Mouse (Mus musculus) kidney, postnatal 0 days (tissue): ENCODE results near the gene Ak5. TPM values are rescaled to one million over a fixed set of nuclear protein-coding genes. Genes with fewer than 3 reads are reported as not detected.
"Not testable (repeated sequence)": the region's sequence is repeated elsewhere in the genome, so short reads cannot be mapped to it uniquely, and the experiment has no call there.

Experiments
- ATAC-seq: fragments of 200-750 bp; cut with Nextera tagmentation; replicated peaks from 2 replicates; pipeline ENCODE4 v1.8.0; 2017; ENCODE audit warnings: low read depth, moderate number of reproducible peaks, moderate TSS enrichment, moderate library complexity; ENCODE audit not compliant: low FRiP score
- DNase-seq: peaks from one replicate; pipeline ENCODE4 v3.0.0-alpha.2; 2016; ENCODE audit warnings: low spot score
- H3K27ac ChIP-seq: fragments of 300-500 bp; sonication (generic); 2 replicates; pipeline ENCODE4 v1.5.1; 2014; ENCODE audit warnings: mild to moderate bottlenecking
- H3K27me3 ChIP-seq: fragments of 300-500 bp; sonication (generic); 2 replicates; pipeline ENCODE4 v1.6.1; 2014; ENCODE audit warnings: low read length, mixed read lengths; ENCODE audit not compliant: insufficient read depth
- H3K36me3 ChIP-seq: fragments of 300-500 bp; sonication (generic); 2 replicates; pipeline ENCODE4 v1.6.1; 2014; ENCODE audit warnings: low read length, mixed read lengths; ENCODE audit not compliant: insufficient read depth
- H3K4me1 ChIP-seq: fragments of 300-500 bp; sonication (generic); replicated peaks from 2 replicates; pipeline ENCODE4 v1.6.1; 2014; ENCODE audit warnings: antibody characterized with exemption, low read length, mixed read lengths; ENCODE audit not compliant: insufficient read depth
- H3K4me2 ChIP-seq: fragments of 300-500 bp; sonication (generic); 2 replicates; pipeline ENCODE4 v1.6.1; 2014; ENCODE audit warnings: mild to moderate bottlenecking, low read length, moderate library complexity, mixed read lengths
- H3K4me3 ChIP-seq: fragments of 300-500 bp; sonication (generic); replicated peaks from 2 replicates; pipeline ENCODE4 v1.5.1; 2014; ENCODE audit warnings: low read depth, low read length
- H3K9ac ChIP-seq: fragments of 300-500 bp; sonication (generic); 2 replicates; pipeline ENCODE4 v1.6.1; 2014; ENCODE audit warnings: low read depth, low read length
- H3K9me3 ChIP-seq: fragments of 300-500 bp; sonication (generic); replicated peaks from 2 replicates; pipeline ENCODE4 v1.6.1; 2016; ENCODE audit warnings: low read length, inconsistent platforms, mixed read lengths
- CTCF ChIP-seq: IDR thresholded peaks from 2 replicates; pipeline ENCODE4 v1.5.1; 2016; ENCODE audit warnings: antibody characterized with exemption, low read depth, mild to moderate bottlenecking, moderate library complexity
- WGBS: fragments of 180-500 bp; shearing (Covaris S2); extraction: QIAGEN DNeasy Blood & Tissue Kit; methylation state at CpG from one replicate; pipeline ENCODE4 v1.1.7; 2014; 5-methylcytosine and 5-hydroxymethylcytosine counted together
- polyA plus RNA-seq: library from polyadenylated mRNA; unstranded; fragments of >200 nt; fragmentation: Nextera tagmentation; extraction: Ambion mirVana; gene quantifications from 2 replicates; pipeline ENCODE4 v1.2.1, GENCODE M21; 2015

Ak5 gene
- polyA plus RNA-seq, 1 experiment from 2014 or later: 4.6 TPM

GRCm38 (mm10) chr3:152705826-152706225, 37.7 kb upstream of the Ak5 start:
- Histone ChIP-seq H3K9ac (no peak overlapping the region), H3K27ac (no peak overlapping the region), H3K27me3 (no peaks in the 10 kb centered on the region), H3K9me3 (no peaks in the 10 kb centered on the region), H3K4me2 (no peak overlapping the region), H3K36me3 (no peaks in the 10 kb centered on the region), H3K4me3 (no peak overlapping the region), H3K4me1 (no peaks in the 10 kb centered on the region)
- TF ChIP-seq CTCF: no peak
- no peak for DNase-seq
- no peak for ATAC-seq
- WGBS: 80% methylated on average over 5 of the region's 5 CpGs

- peak; percentile 41; the same call in 1 of the 2 replicates for ATAC-seq
- Histone ChIP-seq H3K27ac (no peak overlapping the region), H3K9ac (no peak overlapping the region), H3K36me3 (no peaks in the 10 kb centered on the region), H3K9me3 (no peaks in the 10 kb centered on the region), H3K4me2 (peak overlapping the region; percentile 28; the same call in 1 of the 2 replicates), H3K4me3 (no peak overlapping the region), H3K4me1 (no peaks in the 10 kb centered on the region), H3K27me3 (no peaks in the 10 kb centered on the region)
- WGBS: 51% methylated on average over 8 of the region's 8 CpGs
- DNase-seq: no peak
- TF ChIP-seq CTCF: no peak
Observed at GRCm38 (mm10) chr3:152702274-152702843, 34.2 kb upstream of the Ak5 start.

- H3K4me3 ChIP-seq, H3K27ac ChIP-seq, H3K36me3 ChIP-seq, H3K4me2 ChIP-seq, H3K4me1 ChIP-seq, H3K9ac ChIP-seq, H3K27me3 ChIP-seq, H3K9me3 ChIP-seq: not testable (repeated sequence)
- DNase-seq: peak; percentile 46
- 0 out of 2 replicates have a peak, but pooled peaks have one; percentile 29 for ATAC-seq
- 93% methylated on average over 8 of the region's 8 CpGs for WGBS
Observed at GRCm38 (mm10) chr3:152701536-152701935, 33.4 kb upstream of the Ak5 start.

DNA sequence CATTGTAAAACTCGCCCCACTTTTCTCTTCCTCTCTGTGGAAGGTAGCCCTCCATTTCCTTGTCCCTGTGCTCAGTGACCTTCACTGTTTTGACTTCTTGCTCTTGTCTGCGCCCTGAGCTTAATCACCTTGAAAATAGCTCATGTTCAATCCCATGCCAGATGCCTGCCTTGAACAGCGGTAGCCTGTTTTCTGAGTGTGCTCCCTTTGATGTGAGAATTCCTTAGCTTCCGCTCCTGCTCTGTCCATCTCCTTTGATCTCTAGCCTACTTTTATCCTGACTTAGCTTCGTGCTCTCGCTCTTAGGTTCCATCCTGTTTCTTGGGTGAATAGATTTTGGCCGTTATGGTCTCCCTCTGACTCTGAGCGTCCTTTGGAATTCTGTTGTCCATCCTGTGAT, 31.1 kb upstream of the Ak5 start:
- DNase-seq (no peak), ATAC-seq (no peak)
- Histone ChIP-seq H3K9ac (no peak overlapping the region), H3K9me3 (no peaks in the 10 kb centered on the region), H3K4me2 (no peak overlapping the region), H3K27ac (no peak overlapping the region), H3K4me1 (no peaks in the 10 kb centered on the region), H3K27me3 (no peaks in the 10 kb centered on the region), H3K36me3 (no peaks in the 10 kb centered on the region), H3K4me3 (no peak overlapping the region)
- 26% methylated on average over 8 of the region's 8 CpGs for WGBS
- no peak for TF ChIP-seq CTCF

GRCm38 (mm10) chr3:152698017-152698416, 29.9 kb upstream of the Ak5 start:
- DNase-seq: no peak
- TF ChIP-seq CTCF: no peak
- Histone ChIP-seq H3K4me3 (no peak overlapping the region), H3K4me1 (no peaks in the 10 kb centered on the region), H3K9me3 (no peaks in the 10 kb centered on the region), H3K27me3 (no peaks in the 10 kb centered on the region), H3K9ac (no peak overlapping the region), H3K4me2 (no peak overlapping the region), H3K27ac (no peak overlapping the region), H3K36me3 (no peaks in the 10 kb centered on the region)
- WGBS: 82% methylated on average over 5 of the region's 5 CpGs
- no peak for ATAC-seq

DNA sequence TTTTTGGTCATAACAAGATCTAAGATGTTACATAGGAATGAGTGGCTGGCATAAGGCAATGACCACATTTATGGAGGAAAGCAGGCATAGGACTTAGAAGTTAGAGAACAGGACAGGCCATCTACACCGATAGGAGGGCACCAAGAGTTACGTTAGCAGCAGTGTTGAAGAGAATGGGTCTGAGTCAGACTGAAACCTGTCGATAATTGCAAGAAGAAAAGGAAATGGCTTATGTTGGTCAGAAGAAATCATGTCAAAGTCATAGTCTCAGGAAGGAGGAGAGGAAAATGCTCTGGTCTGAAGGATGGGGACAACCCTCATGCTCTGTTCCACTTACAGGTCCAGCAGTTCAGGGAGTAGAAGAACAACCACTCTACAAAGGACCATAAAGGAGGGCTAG, 26.8 kb upstream of the Ak5 start:
- no peak for DNase-seq
- Histone ChIP-seq H3K4me2 (no peak overlapping the region), H3K9me3 (no peaks in the 10 kb centered on the region), H3K4me1 (no peaks in the 10 kb centered on the region), H3K27me3 (no peaks in the 10 kb centered on the region), H3K27ac (no peak overlapping the region), H3K4me3 (no peak overlapping the region), H3K9ac (no peak overlapping the region), H3K36me3 (no peaks in the 10 kb centered on the region)
- TF ChIP-seq CTCF: no peak
- no peak for ATAC-seq
- 93% methylated on average over 3 of the region's 3 CpGs for WGBS

GRCm38 (mm10) chr3:152689105-152689504, 20.9 kb upstream of the Ak5 start:
- H3K4me1 ChIP-seq: no peaks in the 10 kb centered on the region
- 60% methylated on average over 9 of the region's 9 CpGs for WGBS
- H3K4me2 ChIP-seq: no peak overlapping the region
- H3K27me3 ChIP-seq: no peaks in the 10 kb centered on the region
- DNase-seq (peak; percentile 79), ATAC-seq (0 out of 2 replicates have a peak, but pooled peaks have one; percentile 25)
- H3K27ac ChIP-seq: no peak overlapping the region
- no peak overlapping the region for H3K9ac ChIP-seq
- no peak for TF ChIP-seq CTCF
- H3K9me3 ChIP-seq: no peaks in the 10 kb centered on the region
- H3K4me3 ChIP-seq: no peak overlapping the region
- H3K36me3 ChIP-seq: no peaks in the 10 kb centered on the region
